Mouse (Mus musculus) common myeloid progenitor, adult 5-6 weeks (primary cell): ENCODE results near the gene Sh3gl3. TPM values are rescaled to one million over a fixed set of nuclear protein-coding genes. Genes with fewer than 3 reads are reported as not detected.

Experiments used
- ATAC-seq: replicated peaks from 2 replicates; pipeline ENCODE4 v1.8.0; 2016; ENCODE audit warnings: low read depth, mild to moderate bottlenecking, moderate TSS enrichment, inconsistent platforms; ENCODE audit not compliant: poor library complexity, severe bottlenecking
- total RNA-seq: library from RNA; stranded (forward); fragments of 200-1000, 187-1606 nt; gene quantifications from 2 replicates; pipeline ENCODE4 v1.2.3, GENCODE M21; 2017

Gene Sh3gl3
- total RNA-seq = not detected in 2 replicates

DNA sequence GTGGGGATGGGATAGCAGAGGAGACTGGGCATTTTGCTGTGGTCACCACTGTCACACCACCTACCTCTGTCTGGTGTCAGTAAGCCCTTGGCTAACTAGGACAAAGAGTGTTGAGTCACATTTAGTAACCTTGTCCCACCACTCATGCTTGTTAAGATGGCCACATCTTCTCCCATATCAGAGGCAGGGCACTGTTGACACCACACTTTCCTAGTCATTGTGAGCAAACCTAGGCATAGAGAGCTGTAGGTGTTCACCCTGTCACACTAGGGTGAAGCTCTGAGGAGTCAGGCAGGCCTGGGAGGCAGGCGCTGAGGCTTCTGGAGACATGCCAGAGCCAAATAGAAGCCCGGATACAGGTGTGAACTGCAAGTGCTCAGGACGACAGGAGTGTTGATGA is at the start of gene Sh3gl3:
TSS of gene Sh3gl3 (plus strand) at position 301 of the 400 bp plus-strand sequence.
- no peak for ATAC-seq

DNA sequence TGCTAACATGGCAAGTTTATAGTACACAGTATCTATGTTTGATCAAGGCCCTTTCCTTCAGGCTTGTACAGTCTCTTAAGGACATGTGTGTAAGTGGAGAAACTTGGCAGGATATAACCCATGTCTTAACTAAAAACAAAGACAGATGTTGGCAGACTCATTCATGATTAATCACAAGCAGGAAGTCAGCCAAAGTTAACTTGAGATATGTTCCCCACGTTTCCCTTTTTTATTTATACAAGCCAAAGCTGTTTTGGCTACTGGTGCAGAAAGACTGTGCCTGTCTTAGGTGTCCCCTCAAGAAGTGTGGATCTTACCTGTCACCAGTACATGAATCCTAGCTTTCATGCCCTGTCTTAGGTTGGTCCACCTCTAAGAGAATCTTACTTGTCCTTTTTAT is 35.4 kb upstream of the Sh3gl3 start:
- ATAC-seq = no peak

GRCm38 (mm10) chr7:82147151-82147550 is 26.5 kb upstream of the Sh3gl3 start:
- ATAC-seq = no peak

GRCm38 (mm10) chr7:82164681-82165080 is 9.0 kb upstream of the Sh3gl3 start:
- no peak for ATAC-seq

GRCm38 (mm10) chr7:82174571-82175326 is 1.1 kb downstream of the Sh3gl3 start:
- ATAC-seq = peak; percentile 84

- no peak for ATAC-seq
These were observed 1.7 kb downstream of the Sh3gl3 start for GRCm38 (mm10) chr7:82175327-82175721.

DNA sequence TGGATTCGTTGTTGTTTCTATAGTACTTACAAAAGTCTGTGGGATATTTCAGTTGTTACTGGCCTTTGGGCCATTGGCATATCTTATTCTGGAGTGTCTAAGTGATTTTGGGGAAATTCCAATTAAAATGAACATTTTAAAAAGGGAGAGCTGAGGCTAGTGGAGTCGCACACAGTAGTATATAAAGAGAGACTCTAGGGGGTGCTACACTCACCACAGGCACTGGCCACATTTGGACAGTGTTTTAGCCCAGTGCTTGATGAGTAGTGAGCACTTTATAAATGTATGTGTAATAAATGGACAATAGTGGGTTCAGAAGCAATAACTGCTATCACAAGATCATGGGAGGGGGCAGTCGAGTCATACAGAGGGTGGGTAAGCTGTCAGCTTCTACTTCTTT is 2.6 kb downstream of the Sh3gl3 start:
- ATAC-seq = no peak

DNA sequence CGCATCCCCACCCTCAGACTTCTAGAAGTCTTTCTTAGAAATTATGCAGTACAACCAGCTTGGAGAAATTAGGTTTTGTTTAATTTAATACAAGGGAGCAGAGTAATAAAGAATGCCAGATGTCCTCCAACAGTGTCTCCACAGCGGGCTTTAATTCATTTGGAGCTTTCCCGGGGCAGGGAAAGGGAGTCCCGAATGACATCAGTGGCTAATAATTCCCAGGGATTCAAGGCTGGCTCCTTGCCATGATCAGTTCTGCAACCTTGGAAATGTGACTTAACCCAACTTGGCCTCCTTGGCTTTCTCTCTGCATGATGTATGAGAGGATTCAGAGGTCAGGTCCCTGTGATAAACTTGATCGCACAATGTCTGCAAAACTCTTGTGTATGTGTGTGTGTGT is 3.7 kb downstream of the Sh3gl3 start:
- no peak for ATAC-seq

DNA sequence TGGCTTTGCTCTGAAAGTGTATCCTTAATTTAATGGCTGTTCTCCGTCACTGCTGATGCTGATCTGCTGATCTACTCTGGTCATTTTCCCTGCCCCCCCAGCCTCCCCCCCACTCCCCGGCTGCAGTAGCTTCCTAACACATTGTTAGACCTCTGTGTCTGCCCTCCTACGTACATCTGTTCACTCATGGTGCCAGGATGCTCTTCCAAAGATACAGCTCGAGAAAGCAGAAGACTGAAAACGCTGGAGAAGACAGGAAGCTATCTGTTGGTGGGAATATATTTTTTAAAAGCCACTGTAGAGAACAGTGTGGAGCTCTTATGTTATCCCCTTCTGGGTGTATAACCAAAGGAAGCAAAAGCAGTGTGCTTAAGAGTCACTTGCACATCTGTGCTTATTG is 7.3 kb downstream of the Sh3gl3 start:
- ATAC-seq = no peak

- ATAC-seq = no peak
These were observed 9.1 kb downstream of the Sh3gl3 start for GRCm38 (mm10) chr7:82182781-82183180.

GRCm38 (mm10) chr7:82191604-82192003 is 18.0 kb downstream of the Sh3gl3 start:
- ATAC-seq = no peak

- no peak for ATAC-seq
These were observed 18.9 kb downstream of the Sh3gl3 start for GRCm38 (mm10) chr7:82192512-82192911.

GRCm38 (mm10) chr7:82203111-82203510 is 29.5 kb downstream of the Sh3gl3 start:
- ATAC-seq = no peak

DNA sequence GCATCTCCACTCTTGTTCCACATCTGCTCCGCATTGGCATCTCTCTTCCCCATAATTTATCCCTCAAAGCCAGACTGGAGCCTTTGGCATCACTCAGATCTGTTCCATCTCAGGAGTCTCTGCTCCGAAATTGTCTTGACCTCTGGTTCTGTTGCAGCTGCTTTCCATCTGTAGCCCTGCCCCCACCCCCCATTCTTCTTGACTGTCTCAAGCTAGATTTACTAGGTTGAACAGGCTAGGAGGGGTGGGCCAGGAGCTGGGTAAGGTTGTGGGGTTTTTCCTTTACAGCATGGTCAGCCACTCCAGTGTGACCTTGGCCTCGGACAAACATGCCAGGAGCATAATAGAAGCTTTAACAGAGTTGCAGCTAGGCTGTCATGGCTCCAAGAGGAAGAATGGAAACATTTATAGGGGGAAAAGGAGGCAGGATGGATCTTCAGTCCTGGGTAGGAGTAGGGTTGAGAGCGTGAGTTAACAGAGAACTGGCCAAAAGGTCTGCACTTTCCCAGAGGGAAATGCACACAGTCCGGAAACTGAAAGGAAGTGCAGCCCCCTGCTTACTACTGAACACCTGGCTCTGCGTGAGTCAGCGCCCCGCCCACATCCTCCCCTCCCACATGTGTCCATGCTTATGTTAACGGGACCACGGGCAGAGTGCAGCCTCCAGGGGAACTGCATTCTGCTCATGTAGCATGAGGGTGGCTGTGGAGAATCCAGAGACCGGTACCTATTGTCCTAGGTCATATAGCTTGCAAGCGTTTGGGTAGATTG is 30.6 kb downstream of the Sh3gl3 start:
- ATAC-seq = peak; percentile 74

GRCm38 (mm10) chr7:82204975-82205374 is 31.3 kb downstream of the Sh3gl3 start:
- ATAC-seq = no peak

DNA sequence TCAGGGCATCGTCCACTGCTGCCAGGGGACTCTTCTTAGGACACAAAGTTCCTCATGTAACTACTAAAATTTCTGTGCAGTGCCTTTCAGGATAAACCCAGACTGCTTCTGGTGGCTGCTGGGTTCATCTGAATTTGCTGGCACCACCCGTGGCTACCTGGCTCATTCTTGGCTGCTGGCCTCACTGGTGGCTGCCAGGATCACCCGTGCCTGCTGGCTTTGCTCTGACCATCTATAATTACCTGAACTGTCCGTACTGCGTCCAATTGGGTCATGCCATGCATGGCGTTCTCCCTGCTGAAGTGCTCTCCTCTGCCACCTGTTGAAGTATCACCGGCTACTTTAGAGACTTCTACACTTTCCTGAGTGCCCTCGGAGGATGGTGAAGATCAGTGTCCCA is 33.1 kb downstream of the Sh3gl3 start:
- ATAC-seq = no peak

- ATAC-seq = no peak
These were observed 47.8 kb downstream of the Sh3gl3 start for GRCm38 (mm10) chr7:82221380-82221933.

GRCm38 (mm10) chr7:82223906-82224846 is 50.5 kb downstream of the Sh3gl3 start:
- no peak for ATAC-seq

DNA sequence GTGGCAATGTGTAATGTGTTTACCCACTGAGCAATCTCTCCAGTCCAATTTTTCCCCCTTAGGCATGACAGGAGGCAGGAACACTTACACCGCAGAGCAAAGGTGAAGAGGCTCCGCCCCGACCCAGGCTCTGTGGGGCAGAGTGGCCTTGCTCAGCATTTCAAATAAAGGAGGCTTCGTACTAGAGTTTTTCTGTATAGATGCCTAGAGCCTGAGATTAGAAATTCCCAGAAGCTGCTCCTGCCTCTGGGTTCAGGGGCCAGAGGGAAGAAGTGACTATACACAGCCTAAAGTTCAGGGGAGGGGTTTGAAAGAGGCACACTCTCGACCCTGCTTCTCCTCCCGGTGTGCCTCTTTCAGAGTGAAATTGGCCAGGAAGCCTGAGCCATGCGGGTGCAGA is 59.6 kb downstream of the Sh3gl3 start:
- ATAC-seq = no peak
